Mouse (Mus musculus) inflammation-experienced regulatory T-cells, adult 6 months (primary cell): ENCODE data around the gene Oit1. TPM values are rescaled to one million over a fixed set of nuclear protein-coding genes. Genes with fewer than 3 reads are reported as not detected.

Experiments
- ATAC-seq: one replicate; pipeline ENCODE4 v1.8.0; 2017
- polyA plus RNA-seq, 3 experiments: library from polyadenylated mRNA; unstranded; fragments of 100-300 nt; shearing (Covaris generic); gene quantifications; one replicate each; pipeline ENCODE4 v1.2.1; 2017

The Oit1 gene
- polyA plus RNA-seq: not detected

GRCm38 (mm10) chr14:8378685-8379313, at the start of gene Oit1:
TSS of gene Oit1 (minus strand) at chr14:8378754.
- ATAC-seq: no peak

- ATAC-seq: no peak
Observed at GRCm38 (mm10) chr14:8422833-8423232, 44.3 kb upstream of the Oit1 start.

- ATAC-seq: no peak
Observed at GRCm38 (mm10) chr14:8421199-8421787, 42.7 kb upstream of the Oit1 start.

- no peak for ATAC-seq
Observed at GRCm38 (mm10) chr14:8418610-8419009, 40.1 kb upstream of the Oit1 start.

GRCm38 (mm10) chr14:8405946-8406345, 27.4 kb upstream of the Oit1 start:
- no peak for ATAC-seq

- ATAC-seq: no peak
Observed at GRCm38 (mm10) chr14:8403310-8403709, 24.8 kb upstream of the Oit1 start.

- ATAC-seq: no peak
Observed at GRCm38 (mm10) chr14:8398507-8398906, 20.0 kb upstream of the Oit1 start.

- no peak for ATAC-seq
Observed at GRCm38 (mm10) chr14:8395690-8396287, 17.2 kb upstream of the Oit1 start.

GRCm38 (mm10) chr14:8392181-8392825, 13.7 kb upstream of the Oit1 start:
- no peak for ATAC-seq

GRCm38 (mm10) chr14:8369394-8369793, 9.2 kb downstream of the Oit1 start:
- ATAC-seq: no peak

GRCm38 (mm10) chr14:8368900-8369299, 9.7 kb downstream of the Oit1 start:
- no peak for ATAC-seq

- no peak for ATAC-seq
Observed at GRCm38 (mm10) chr14:8367727-8368520, 10.6 kb downstream of the Oit1 start.

- ATAC-seq: no peak
Observed at GRCm38 (mm10) chr14:8367121-8367520, 11.4 kb downstream of the Oit1 start.

- ATAC-seq: no peak
Observed at GRCm38 (mm10) chr14:8365833-8366232, 12.7 kb downstream of the Oit1 start.

- no peak for ATAC-seq
Observed at GRCm38 (mm10) chr14:8356836-8357235, 21.7 kb downstream of the Oit1 start.

GRCm38 (mm10) chr14:8355999-8356501, 22.5 kb downstream of the Oit1 start:
- peak; percentile 41 for ATAC-seq

GRCm38 (mm10) chr14:8348927-8349326, 29.6 kb downstream of the Oit1 start:
- ATAC-seq: no peak

- peak; percentile 43 for ATAC-seq
Observed at GRCm38 (mm10) chr14:8346255-8346997, 32.1 kb downstream of the Oit1 start.

- ATAC-seq: no peak
Observed at GRCm38 (mm10) chr14:8345566-8345965, 33.0 kb downstream of the Oit1 start.

- no peak for ATAC-seq
Observed at GRCm38 (mm10) chr14:8342509-8343106, 35.9 kb downstream of the Oit1 start.

- ATAC-seq: no peak
Observed at GRCm38 (mm10) chr14:8340226-8340625, 38.3 kb downstream of the Oit1 start.
